Mouse (Mus musculus) spleen, adult 2 months (tissue): ENCODE measurements around the gene Klhl29.

Source experiments
- CTCF ChIP-seq: fragments of 200-500 bp; IDR thresholded peaks from 2 replicates; pipeline ENCODE4 v1.5.1; 2011; ENCODE audit warnings: mild to moderate bottlenecking, inconsistent platforms; ENCODE audit not compliant: insufficient read depth, insufficient read length, insufficient replicate concordance; ENCODE audit errors: extremely low read depth
- POLR2A ChIP-seq: fragments of 200-500 bp; IDR thresholded peaks from 2 replicates; pipeline ENCODE4 v1.6.1; 2011; ENCODE audit warnings: low read depth, low read length, inconsistent platforms

GRCm38 (mm10) chr12:5410391-5411115 is 35.1 kb upstream of the Klhl29 start:
- TF ChIP-seq POLR2A (no peak), CTCF (no peak)
